Mouse (Mus musculus): ENCODE data around the gene Agpat2. TPM values are rescaled to one million over a fixed set of nuclear protein-coding genes. Genes with fewer than 3 reads are reported as not detected.

Gene Agpat2
- total and polyA plus RNA-seq, 3 experiments = 22.3 to 42.4 TPM; not detected in 1

GRCm38 (mm10) chr2:26571826-26572225 lies 32.4 kb downstream of the Agpat2 start (continued):
- TF ChIP-seq ETS1 (IDR thresholded peaks at IDR 0.05; ENCODE audit: low read depth, low read length) (peak; percentile 39; the same call in 1 of the 2 replicates), MAFK (IDR thresholded peaks at IDR 0.05; ENCODE audit: borderline replicate concordance, low read depth, low read length) (no peak)

GRCm38 (mm10) chr2:26571400-26571799 lies 32.8 kb downstream of the Agpat2 start:
- no peak for TF ChIP-seq ZNF384 (IDR thresholded peaks at IDR 0.05; ENCODE audit: low read depth, low read length)
- 0 out of 2 replicates have a peak, but pooled peaks have one; percentile 4 for TF ChIP-seq NELFE (IDR thresholded peaks at IDR 0.05; ENCODE audit: low read depth, low read length)
- TF ChIP-seq USF1 (IDR thresholded peaks at IDR 0.05; ENCODE audit: low read depth, low read length) = no peak
- no peak for TF ChIP-seq MYC (IDR thresholded peaks at IDR 0.05; ENCODE audit: low read depth, low read length)
- TF ChIP-seq E2F4 (IDR thresholded peaks at IDR 0.05; ENCODE audit: borderline replicate concordance, low read depth, low read length) = no peak
- Histone ChIP-seq H3K4me3 (ENCODE audit: control insufficient read depth in 1 of 2, insufficient read depth in 1 of 2, low read depth in 2 of 2, low read length in 2 of 2) (no peak overlapping the region), H3K79me2 (ENCODE audit: control insufficient read depth, insufficient read depth, low read length, poor library complexity) (peaks cover 2% of the 10 kb centered on the region; the same call in 1 of the 2 replicates), H3K27ac (ENCODE audit: control insufficient read depth, low read depth, low read length) (peak overlapping the region; percentile 64), H3K9me3 (replicated peaks; ENCODE audit: insufficient read depth, low read length) (no peaks in the 10 kb centered on the region), H3K27me3 (ENCODE audit: control insufficient read depth in 1 of 2, insufficient read depth in 2 of 2, low read length in 2 of 2) (peaks cover 0 to 4% of the 10 kb centered on the region in 2 experiments; a peak in 3 of 4 replicates), H3K9ac (ENCODE audit: control insufficient read depth, low read depth, low read length, poor library complexity, severe bottlenecking) (peak overlapping the region; percentile 41), H3K36me3 (ENCODE audit: control insufficient read depth in 1 of 2, insufficient read depth in 2 of 2, low read length in 2 of 2) (peaks cover 0 to 23% of the 10 kb centered on the region in 2 experiments; a peak in 2 of 4 replicates), H3K4me1 (ENCODE audit: control insufficient read depth in 1 of 2, insufficient read depth in 2 of 2, low read length in 2 of 2) (peaks cover 31 to 49% of the 10 kb centered on the region in 2 experiments)
- no peak for DNase-seq (ENCODE audit: low read depth, low spot score)

GRCm38 (mm10) chr2:26570034-26570433 lies 34.2 kb downstream of the Agpat2 start:
- TF ChIP-seq ZC3H11A (IDR thresholded peaks at IDR 0.05; ENCODE audit: low read depth, low read length) = peak; percentile 41; the same call in 1 of the 2 replicates
- TF ChIP-seq SMC3 (IDR thresholded peaks at IDR 0.05; ENCODE audit: low read depth, low read length) = peak; percentile 66
- TF ChIP-seq POLR2AphosphoS5 (IDR thresholded peaks at IDR 0.05; ENCODE audit: borderline replicate concordance, low read depth, low read length) = no peak
- peak; percentile 65 to 83 (median 79) for TF ChIP-seq CTCF (IDR thresholded peaks at IDR 0.05 in 2 of 3, conservative IDR thresholded peaks at IDR 0.05 in 1 of 3; ENCODE audit: control insufficient read depth in 1 of 3, insufficient read depth in 1 of 3, low read depth in 2 of 3, low read length in 3 of 3, poor library complexity in 1 of 3, severe bottlenecking in 1 of 3)
- peak; percentile 83 for TF ChIP-seq MAFK (IDR thresholded peaks at IDR 0.05; ENCODE audit: borderline replicate concordance, low read depth, low read length)
- TF ChIP-seq NELFE (IDR thresholded peaks at IDR 0.05; ENCODE audit: low read depth, low read length) = no peak
- peak; percentile 67; the same call in 1 of the 2 replicates for TF ChIP-seq MAZ (IDR thresholded peaks at IDR 0.05; ENCODE audit: low read depth, low read length)
- TF ChIP-seq SIN3A (IDR thresholded peaks at IDR 0.05; ENCODE audit: low read length) = no peak
- no peak for TF ChIP-seq USF2 (IDR thresholded peaks at IDR 0.05; ENCODE audit: borderline replicate concordance in 1 of 2, insufficient read depth in 1 of 2, low read depth in 1 of 2, low read length in 2 of 2)
- TF ChIP-seq RAD21 (IDR thresholded peaks at IDR 0.05; ENCODE audit: low read depth, low read length) = peak; percentile 79
- TF ChIP-seq CHD2 (IDR thresholded peaks at IDR 0.05; ENCODE audit: low read length) = no peak
- no peak for TF ChIP-seq EP300 (IDR thresholded peaks at IDR 0.05; ENCODE audit: low read depth in 1 of 2, low read length in 2 of 2)
- TF ChIP-seq POLR2A (IDR thresholded peaks at IDR 0.05; ENCODE audit: control insufficient read depth in 1 of 2, insufficient read depth in 1 of 2, low read depth in 1 of 2, low read length in 2 of 2, poor library complexity in 1 of 2) = no peak
- TF ChIP-seq MYC (IDR thresholded peaks at IDR 0.05; ENCODE audit: low read depth, low read length) = no peak
- no peak for TF ChIP-seq POLR2AphosphoS2 (IDR thresholded peaks at IDR 0.05; ENCODE audit: low read length)
- TF ChIP-seq NRF1 (IDR thresholded peaks at IDR 0.05; ENCODE audit: insufficient read depth, low read depth, low read length, poor library complexity, severe bottlenecking) = no peak
- no peak overlapping the region for H3K9ac ChIP-seq (ENCODE audit: control insufficient read depth, low read depth, low read length, poor library complexity, severe bottlenecking)
- H3K79me2 ChIP-seq (ENCODE audit: control insufficient read depth, insufficient read depth, low read length, poor library complexity) = no peaks in the 10 kb centered on the region; the same call in 1 of the 2 replicates
- H3K27me3 ChIP-seq (ENCODE audit: control insufficient read depth in 1 of 2, insufficient read depth in 2 of 2, low read length in 2 of 2) = peaks cover 0 to 4% of the 10 kb centered on the region in 2 experiments; a peak in 3 of 4 replicates
- no peak overlapping the region for H3K4me3 ChIP-seq (ENCODE audit: control insufficient read depth in 1 of 2, insufficient read depth in 1 of 2, low read depth in 2 of 2, low read length in 2 of 2)
- H3K27ac ChIP-seq (ENCODE audit: control insufficient read depth, low read depth, low read length) = no peak overlapping the region
- H3K9me3 ChIP-seq (replicated peaks; ENCODE audit: insufficient read depth, low read length) = no peaks in the 10 kb centered on the region
- H3K4me1 ChIP-seq (ENCODE audit: control insufficient read depth in 1 of 2, insufficient read depth in 2 of 2, low read length in 2 of 2) = peaks cover 22 to 35% of the 10 kb centered on the region in 2 experiments
- DNase-seq (ENCODE audit: low read depth, low spot score) = peak; percentile 64
- H3K36me3 ChIP-seq (ENCODE audit: control insufficient read depth in 1 of 2, insufficient read depth in 2 of 2, low read length in 2 of 2) = peaks cover 0 to 11% of the 10 kb centered on the region in 2 experiments; a peak in 2 of 4 replicates

Measured in MEL (cell line).